Mouse (Mus musculus): ENCODE results near the gene Fbxo28.

Gene Fbxo28

DNA sequence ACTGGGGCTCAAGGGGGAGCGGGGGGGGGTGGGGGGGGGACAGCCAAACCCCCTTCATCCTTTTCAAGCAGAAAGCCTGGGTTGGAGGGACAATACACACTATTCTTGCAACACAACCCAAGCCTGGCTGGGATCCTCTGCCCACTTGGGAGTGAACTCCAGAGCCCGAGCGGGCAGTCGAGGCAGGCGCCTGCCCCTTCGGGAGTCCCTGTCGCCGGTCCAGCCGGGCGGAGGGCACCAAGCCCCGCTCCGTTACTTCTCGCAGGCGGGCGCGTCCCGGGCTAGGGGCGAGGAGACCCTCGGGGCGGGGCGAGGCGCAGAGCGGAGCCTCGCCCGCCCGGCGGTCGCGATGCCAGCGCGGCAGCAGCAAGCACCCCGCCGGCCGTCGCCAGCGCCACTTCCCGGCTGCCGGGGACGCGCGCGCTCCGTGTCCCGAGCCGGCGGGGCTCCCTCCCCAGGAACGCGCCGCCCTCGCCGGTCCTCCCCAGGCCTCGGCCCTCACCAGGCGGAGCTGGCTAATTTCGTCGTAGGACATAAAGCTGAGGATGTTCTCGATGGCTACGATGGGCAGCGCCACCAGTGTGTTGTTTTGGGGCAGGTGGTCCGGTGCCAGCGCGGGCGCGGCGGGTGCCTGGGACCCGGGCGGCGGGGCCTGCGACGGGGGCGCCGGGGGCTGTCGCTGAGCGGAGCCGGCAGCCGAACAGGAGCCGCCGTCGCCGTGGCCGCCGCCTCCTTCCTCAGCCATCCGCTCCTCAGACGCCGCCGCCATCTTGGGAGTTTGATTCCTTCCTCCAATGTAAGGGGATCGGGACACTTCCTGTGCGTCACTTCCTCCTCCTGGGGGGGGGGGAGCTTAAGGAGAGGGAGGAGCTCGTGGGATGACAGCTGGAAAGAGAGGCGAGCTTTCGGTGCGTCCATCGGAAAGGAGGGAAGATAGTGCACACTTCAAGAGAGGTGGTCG lies at the start of gene Fbxo28:
TSS of gene Fbxo28 (minus strand) at position 809 of the 961 bp plus-strand sequence.
- peak; percentile 78 to 84 for DNase-seq (ENCODE audit: low spot score in 2 of 2)

- no peak for DNase-seq (ENCODE audit: low spot score in 2 of 2)
These were observed 47.3 kb upstream of the Fbxo28 start for GRCm38 (mm10) chr1:182388729-182389128.

- no peak for DNase-seq (ENCODE audit: low spot score in 2 of 2)
These were observed 45.0 kb upstream of the Fbxo28 start for GRCm38 (mm10) chr1:182386449-182386848.

- no peak for DNase-seq (ENCODE audit: low spot score in 2 of 2)
These were observed 41.7 kb upstream of the Fbxo28 start for GRCm38 (mm10) chr1:182383096-182383495.

GRCm38 (mm10) chr1:182381327-182381726 lies 39.9 kb upstream of the Fbxo28 start:
- no peak for DNase-seq (ENCODE audit: low spot score in 2 of 2)

- no peak for DNase-seq (ENCODE audit: low spot score in 2 of 2)
These were observed 39.3 kb upstream of the Fbxo28 start for GRCm38 (mm10) chr1:182380683-182381082.

DNA sequence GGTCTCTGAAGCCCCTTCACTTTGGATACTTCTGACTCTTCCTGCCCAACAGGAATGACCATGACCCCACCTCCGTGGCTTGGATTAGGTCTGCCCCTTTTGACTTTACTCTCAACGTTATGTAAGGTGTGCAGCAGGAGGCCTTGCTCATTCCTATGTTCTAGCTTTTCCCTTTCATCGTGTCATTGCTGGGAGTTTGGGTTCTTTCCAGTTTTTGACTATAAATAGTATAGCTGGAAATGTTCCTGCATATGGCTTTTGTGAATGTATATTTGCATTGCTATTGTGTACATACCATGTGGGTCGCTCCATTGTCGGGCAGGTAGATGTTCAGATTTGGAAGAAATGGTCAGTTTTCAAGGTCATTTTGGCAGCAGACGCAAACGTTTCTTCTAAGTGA lies 37.4 kb upstream of the Fbxo28 start:
- DNase-seq (ENCODE audit: low spot score in 2 of 2) = no peak

GRCm38 (mm10) chr1:182378205-182378835 lies 36.9 kb upstream of the Fbxo28 start:
- DNase-seq (ENCODE audit: low spot score in 2 of 2) = no peak

GRCm38 (mm10) chr1:182377519-182377918 lies 36.1 kb upstream of the Fbxo28 start:
- no peak for DNase-seq (ENCODE audit: low spot score in 2 of 2)

DNA sequence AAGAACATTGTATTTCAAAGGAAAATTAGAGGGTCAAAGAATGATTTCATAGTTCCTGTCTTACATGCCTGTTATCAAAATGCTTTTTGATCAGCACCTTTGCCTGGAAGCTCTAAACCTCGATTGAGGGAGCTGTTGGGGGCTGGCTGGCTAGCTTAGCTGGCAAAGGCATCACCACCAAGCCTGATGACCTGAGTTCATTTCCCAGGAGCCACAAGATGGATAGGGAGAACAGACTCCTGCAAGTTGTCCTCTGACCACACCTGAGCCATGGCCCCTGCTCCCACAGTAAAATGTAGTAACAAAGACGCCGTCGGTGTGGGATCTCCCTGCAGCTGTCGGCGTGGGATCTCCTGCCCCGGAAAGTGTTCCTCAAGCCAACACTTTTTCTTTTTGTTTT lies 35.4 kb upstream of the Fbxo28 start:
- DNase-seq (ENCODE audit: low spot score in 2 of 2) = no peak

DNA sequence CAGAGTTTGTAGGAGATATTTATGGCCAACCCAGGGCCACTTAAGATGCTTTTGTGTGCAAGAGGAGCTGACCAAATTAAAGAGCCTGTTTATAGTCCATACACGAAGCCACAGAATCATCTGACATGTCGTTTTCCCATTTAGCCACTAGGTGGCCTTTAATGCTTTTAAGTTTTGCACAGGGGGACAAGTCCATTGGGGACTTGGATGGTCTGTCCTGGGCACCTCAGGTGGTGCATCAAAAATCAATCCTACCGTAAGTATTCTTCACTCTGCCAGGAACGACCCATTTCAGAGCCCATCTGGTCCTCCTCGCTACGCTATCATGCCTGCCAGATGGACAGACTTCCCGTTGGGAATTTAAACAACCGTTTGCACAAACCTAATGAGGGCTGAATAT lies 34.8 kb upstream of the Fbxo28 start:
- DNase-seq (ENCODE audit: low spot score in 2 of 2) = no peak

- no peak for DNase-seq (ENCODE audit: low spot score in 2 of 2)
These were observed 30.5 kb upstream of the Fbxo28 start for GRCm38 (mm10) chr1:182371891-182372290.

- DNase-seq (ENCODE audit: low spot score in 2 of 2) = no peak
These were observed 28.0 kb upstream of the Fbxo28 start for GRCm38 (mm10) chr1:182369435-182369834.

DNA sequence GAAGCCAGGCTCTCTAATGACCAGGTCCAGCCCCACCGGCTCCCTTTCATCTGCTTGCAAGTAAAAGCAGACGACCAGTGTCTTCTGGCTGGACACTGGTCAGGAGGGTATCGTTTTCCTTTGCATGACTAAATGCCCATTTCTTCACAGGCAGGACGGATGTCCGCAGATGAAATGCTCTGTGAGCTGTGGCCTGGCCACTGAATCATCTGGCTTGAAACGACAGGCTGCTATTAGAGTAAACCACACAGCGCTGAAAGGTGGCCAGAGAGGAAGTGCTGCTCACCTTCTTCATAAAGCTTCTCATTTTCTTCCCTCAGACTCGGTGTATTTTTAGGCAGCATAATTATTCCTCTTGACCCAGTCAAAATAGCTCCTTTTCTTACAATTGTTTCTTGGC lies 27.4 kb upstream of the Fbxo28 start:
- no peak for DNase-seq (ENCODE audit: low spot score in 2 of 2)

- no peak for DNase-seq (ENCODE audit: low spot score in 2 of 2)
These were observed 26.9 kb upstream of the Fbxo28 start for GRCm38 (mm10) chr1:182368309-182368708.

GRCm38 (mm10) chr1:182363683-182364404 lies 22.4 kb upstream of the Fbxo28 start:
- DNase-seq (ENCODE audit: low spot score in 2 of 2) = no peak

GRCm38 (mm10) chr1:182362703-182363102 lies 21.3 kb upstream of the Fbxo28 start:
- no peak for DNase-seq (ENCODE audit: low spot score in 2 of 2)

GRCm38 (mm10) chr1:182358133-182358532 lies 16.7 kb upstream of the Fbxo28 start:
- no peak for DNase-seq (ENCODE audit: low spot score in 2 of 2)

DNA sequence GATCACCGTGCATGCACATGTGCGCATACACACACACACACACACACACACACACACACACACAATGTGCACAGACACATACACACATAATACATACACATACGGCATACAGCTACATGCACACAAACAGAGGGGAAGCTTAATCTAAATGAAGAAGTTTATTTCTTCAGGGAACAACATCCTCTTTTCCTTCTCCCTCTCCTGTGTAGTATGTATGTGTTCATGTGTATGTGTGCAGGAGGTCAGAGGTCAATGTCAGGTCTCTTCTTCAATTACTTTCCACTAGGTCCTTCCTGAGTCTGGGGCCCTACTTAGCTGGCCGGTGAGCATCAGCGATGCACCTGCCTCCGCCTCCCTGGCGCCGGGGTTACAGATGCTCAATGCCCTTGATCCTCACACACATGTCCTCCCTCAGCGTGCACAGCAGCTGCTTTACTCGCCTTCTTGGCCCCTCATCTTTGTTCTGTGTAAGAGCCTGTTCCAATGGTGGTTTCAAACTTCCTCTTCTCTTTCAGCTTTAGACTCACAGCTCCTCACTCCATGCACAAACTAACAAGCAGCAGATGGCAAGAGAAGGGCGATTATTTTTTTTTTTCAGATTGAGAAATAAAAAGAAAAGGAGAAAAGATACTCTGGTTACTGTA lies 13.2 kb upstream of the Fbxo28 start:
- DNase-seq (ENCODE audit: low spot score in 2 of 2) = no peak

DNA sequence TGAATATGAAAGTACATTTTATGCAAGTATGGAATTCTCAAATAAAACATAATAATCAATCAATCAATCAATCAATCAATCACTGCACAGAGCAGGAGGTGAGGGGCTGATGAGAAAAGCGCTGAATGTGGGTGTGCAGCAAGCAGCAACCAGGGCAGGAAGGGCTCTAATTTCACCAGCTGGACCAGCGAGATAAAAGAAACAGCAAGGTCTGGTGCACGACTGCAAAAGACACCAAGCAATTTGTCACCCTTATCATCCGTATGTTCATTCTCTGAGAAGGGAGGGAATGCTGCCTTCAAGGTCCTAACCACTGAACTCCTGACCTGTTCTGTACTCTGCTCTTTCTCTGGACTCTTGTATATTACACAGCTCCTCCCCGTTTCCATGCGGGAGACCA lies 8.1 kb upstream of the Fbxo28 start:
- DNase-seq (ENCODE audit: low spot score in 2 of 2) = no peak

GRCm38 (mm10) chr1:182346491-182346890 lies 5.1 kb upstream of the Fbxo28 start:
- no peak for DNase-seq (ENCODE audit: low spot score in 2 of 2)

DNA sequence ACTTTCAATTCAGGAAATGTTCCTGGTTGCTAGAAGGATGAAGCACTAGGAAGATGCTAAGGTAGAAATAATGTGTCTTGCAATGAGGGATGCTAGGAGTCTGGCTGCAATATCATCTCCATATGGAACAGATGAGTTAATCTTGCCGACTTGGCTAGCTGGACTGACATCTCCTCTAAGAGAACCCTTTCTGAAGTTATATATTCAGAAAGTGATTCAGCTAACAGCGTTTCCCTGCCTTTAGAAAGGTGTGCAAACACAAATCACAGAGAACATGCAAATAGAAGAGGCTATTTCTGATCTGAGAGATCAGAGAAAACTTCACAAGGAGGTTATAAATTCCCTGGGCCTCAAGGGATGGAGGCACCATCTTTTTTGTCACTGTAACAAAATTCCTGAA lies 4.4 kb upstream of the Fbxo28 start:
- no peak for DNase-seq (ENCODE audit: low spot score in 2 of 2)

Data from frontal cortex, postnatal 10 days (tissue).